Mouse (Mus musculus): Measurements from ENCODE around the gene Olfr1157.

Olfr1157 gene

DNA sequence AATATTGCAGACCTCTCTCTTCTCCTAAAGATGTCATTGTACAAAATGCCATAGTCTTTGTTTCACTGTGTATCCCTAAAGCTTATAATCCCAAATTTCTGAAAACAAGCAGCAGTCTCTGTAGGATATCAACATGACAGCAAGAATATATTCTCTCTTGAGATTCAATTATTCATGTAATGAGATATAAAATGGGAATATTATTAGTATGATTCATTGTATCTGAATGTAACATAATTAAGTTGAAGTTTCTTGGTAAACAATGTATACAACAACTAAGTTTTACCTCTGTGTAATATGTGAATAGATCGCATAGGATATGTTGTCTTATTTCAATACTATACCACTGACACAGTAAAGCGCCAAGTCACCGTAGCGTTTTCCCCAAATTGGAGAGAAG lies at the start of gene Olfr1157:
Gene Olfr1157, minus strand, starts transcription at position 101 of the 400 bp plus-strand sequence.
- DNase-seq: no peak

DNA sequence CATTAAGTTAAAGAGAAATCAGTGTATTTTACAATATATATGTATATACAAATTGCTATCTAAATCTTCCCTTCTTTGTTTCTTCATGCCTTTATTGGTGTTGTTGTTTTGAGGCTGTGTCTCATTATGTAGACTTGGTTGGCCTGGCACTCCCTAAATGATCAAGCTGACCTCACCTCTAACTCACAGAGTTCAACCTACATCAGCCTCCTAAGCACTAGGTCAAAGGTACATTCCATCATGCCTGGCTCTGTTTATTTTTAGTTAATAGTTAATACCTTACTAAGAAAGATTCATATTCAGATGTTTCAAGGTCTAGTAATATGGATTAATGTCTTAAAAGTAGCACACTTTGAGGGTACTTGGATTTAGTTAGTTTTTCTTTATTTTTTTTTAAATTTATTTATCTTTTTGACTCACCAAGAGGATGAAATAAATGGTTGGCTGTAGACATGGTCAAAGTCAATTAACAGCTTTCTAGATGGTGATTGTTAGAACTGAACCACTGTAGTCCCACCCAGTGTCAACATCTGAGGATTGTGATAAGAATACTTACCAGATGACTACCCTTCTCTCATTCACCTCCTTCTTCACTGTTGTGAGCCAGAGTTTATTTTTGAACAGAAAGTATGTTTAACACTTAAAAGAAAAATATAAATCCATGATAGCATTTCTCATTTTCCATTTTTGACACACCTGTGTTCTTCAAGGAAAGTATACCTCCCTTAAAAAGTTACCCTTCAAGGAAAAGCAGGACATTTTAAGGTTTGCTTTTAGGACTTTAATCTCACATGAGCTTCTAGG lies 39.6 kb upstream of the Olfr1157 start, which contains the start of gene Olfr1160:
Gene Olfr1160, minus strand, starts transcription at position 754 of the 804 bp plus-strand sequence.
- DNase-seq: peak in 1 of 2 experiments; percentile 2

DNA sequence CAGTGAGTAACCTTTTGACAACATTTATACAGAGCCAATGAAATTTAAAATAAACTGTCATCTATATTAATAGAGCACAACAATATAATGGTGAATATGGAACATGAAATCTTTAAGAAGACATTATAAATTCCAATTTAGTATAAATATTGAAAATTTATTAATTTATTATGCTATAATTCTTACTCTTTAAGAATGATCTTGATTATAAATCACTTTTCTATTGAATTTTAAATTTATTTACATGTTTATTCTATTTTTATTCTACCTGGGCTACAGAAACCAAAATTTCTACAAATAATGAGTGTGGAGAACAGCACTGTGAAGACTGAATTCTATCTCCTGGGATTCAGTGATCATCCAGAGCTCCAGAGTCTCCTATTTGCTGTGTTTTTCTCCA lies 21.7 kb upstream of the Olfr1157 start, which contains the start of gene Olfr1158:
Gene Olfr1158, plus strand, starts transcription at position 301 of the 400 bp plus-strand sequence.
- DNase-seq: no peak

DNA sequence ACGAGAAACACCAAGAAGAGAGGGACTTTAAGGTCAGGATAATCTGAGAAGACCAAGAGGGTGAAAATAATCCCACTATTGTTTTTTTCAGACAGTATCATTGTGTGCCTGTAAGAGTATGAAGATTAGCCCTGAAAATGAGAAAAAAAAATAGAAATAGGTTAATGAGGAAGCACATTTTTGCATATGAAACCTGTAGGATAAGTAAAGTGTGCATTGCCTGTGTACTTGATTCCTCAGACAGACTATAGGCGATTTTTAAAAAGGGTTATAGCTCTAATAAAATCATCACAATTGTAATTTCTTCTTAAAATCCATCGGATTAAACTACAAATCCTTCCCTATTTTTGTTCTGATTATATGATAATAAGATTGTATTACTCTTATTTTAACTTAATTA lies 6.5 kb upstream of the Olfr1157 start, which contains the start of gene Olfr74:
Gene Olfr74, minus strand, starts transcription at position 101 of the 400 bp plus-strand sequence.
- no peak for DNase-seq

DNA sequence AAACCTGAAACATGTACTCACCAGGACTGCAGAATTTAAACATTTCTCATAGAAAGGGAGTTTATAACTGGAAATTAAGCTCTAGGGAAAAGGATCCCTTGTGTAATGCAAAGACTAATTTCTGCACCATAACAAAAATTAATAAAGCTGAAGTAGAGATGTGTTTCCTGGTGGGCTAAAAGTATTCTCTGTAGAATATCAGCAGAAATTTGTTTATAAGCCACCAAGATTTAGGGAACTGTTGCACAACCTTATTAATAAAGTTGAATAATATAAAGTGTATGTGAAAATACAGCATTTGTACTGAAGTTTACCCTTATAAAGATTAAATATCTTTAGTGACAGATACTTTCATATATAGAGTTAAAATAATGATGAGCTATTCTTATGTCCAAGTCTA lies 15.1 kb downstream of the Olfr1157 start, which contains the start of gene Olfr1156:
Gene Olfr1156, minus strand, starts transcription at position 101 of the 400 bp plus-strand sequence.
- DNase-seq: no peak

DNA sequence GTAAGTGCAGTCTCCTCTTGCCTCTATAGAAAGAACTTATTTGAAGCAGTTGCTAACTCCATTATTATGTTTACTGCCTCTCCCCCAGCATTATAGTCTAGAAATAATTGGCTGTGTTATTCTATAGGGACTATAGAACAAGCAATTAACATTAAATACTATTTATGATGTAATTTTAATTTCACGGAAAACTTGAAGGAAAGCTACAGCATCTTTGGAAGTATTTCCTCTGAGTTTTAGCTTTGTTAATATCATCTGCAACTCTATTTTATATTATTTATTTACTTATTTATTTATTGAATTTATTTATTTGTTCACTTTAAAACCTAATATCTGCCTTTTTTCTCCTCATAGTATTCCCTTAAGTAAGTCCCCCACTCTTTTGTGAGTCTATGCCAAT lies 23.1 kb downstream of the Olfr1157 start, which contains the start of gene Olfr1155:
Gene Olfr1155, minus strand, starts transcription at position 101 of the 400 bp plus-strand sequence.
- no peak for DNase-seq
